Mouse (Mus musculus) gastrocnemius, adult 2 months (tissue): ENCODE measurements around the gene Crispld2. TPM values are rescaled to one million over a fixed set of nuclear protein-coding genes. Genes with fewer than 3 reads are reported as not detected.
A peak's percentile ranks its signal among the peaks of the same experiment; 100 is the strongest.

ENCODE experiments used
- DNase-seq: peaks from one replicate; pipeline ENCODE4 v3.0.0; 2022
- H3K27ac ChIP-seq: fragments of 200-600 bp; 2 replicates; pipeline ENCODE4 v1.8.1; 2022; ENCODE audit warnings: mild to moderate bottlenecking
- H3K4me3 ChIP-seq: fragments of 200-600 bp; 2 replicates; pipeline ENCODE4 v1.8.1; 2022; ENCODE audit warnings: mild to moderate bottlenecking, moderate library complexity
- CTCF ChIP-seq: fragments of 200-600 bp; IDR thresholded peaks from 2 replicates; pipeline ENCODE4 v1.8.1; 2022; ENCODE audit warnings: antibody characterized with exemption, mild to moderate bottlenecking, moderate library complexity
- intact Hi-C: fragments of 180-260 bp; cut with DNase I; formaldehyde crosslinking; loops from one replicate; pipeline ENCODE4 v1.15.1; 2025
- total RNA-seq, 2 experiments: library from RNA; stranded (reverse); gene quantifications; 2 replicates each; pipeline ENCODE4 v1.2.3; 2021

Gene Crispld2
- total RNA-seq, 2 experiments from 2014 or later: 9.5 to 19.6 TPM

DNA sequence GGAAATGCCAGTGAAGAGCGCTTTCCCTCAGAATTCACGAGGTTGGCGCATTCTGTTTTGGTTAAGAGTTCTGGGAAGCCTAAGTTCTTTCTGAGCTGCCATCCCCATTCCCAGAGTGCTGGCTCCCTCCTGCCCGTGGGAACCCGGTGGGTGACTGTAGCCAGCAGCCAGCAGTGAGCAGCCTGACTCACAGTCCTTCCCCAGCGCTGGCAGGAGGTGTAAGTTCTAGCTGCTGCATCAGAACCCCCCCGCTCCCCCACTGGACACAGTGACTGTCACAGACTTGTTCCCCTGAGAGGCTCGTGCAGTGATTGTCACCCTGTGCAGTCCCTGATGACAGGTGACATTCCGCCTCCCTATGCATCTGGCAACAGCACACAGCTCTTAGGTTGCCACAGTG, 22.1 kb upstream of the Crispld2 start:
- TF ChIP-seq CTCF: no peak
- intact Hi-C loops: no loop called here
- H3K27ac ChIP-seq: no peak overlapping the region
- no peak for DNase-seq
- H3K4me3 ChIP-seq: no peak overlapping the region

DNA sequence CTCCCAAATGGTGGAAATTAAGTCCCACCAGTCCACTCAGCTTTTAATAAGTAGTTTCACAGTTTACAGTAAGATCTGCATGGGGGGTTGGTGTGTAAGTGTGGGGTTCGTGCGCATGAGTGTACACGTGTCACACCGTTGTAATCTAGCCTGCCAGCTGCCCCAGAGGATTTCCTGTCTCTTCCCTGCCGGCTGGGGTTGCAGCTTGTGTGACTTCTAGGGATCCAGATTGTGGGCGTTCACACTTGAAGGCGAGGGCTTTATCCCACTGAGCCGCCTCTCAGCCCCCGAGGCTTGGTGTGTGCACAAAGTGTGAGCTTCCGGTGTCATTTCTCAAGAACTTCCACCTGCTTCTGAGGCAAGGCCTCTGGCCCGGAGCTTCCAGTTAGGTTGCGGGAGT, 19.7 kb upstream of the Crispld2 start:
- no peak for DNase-seq
- no peak overlapping the region for H3K27ac ChIP-seq
- intact Hi-C loops: no loop called here
- no peak overlapping the region for H3K4me3 ChIP-seq
- TF ChIP-seq CTCF: no peak

DNA sequence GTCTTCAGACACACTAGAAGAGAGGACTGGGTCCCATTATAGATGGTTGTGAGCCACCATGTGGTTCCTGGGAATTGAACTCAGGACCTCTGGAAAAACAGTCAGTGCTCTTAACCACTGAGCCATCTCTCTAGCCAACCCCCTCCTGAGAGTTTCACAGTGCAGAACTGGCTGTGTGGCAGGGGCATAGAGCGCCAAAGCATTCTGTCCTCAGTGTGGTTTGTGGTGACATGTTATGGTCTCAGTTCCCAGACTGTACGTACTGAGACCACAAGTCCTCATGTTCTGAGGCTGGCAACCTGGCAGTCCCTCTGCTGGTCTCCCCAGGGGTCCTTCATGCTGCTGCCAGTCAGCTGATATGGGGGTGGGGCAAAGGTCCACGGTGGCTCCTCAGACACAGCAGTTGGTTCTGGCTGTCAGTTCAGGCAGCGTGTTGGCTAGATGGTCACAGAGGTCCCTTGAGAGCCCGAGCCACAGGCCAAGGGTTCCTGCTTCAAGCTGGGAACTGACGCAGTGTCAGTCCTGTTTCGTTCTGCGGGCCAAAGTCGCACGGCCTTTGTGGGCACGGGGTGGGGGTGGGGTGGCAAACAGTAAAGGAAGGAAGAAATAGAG, 13.4 kb upstream of the Crispld2 start:
- DNase-seq: no peak
- Histone ChIP-seq H3K27ac (no peak overlapping the region), H3K4me3 (no peak overlapping the region)
- intact Hi-C loops: no loop called here
- no peak for TF ChIP-seq CTCF

DNA sequence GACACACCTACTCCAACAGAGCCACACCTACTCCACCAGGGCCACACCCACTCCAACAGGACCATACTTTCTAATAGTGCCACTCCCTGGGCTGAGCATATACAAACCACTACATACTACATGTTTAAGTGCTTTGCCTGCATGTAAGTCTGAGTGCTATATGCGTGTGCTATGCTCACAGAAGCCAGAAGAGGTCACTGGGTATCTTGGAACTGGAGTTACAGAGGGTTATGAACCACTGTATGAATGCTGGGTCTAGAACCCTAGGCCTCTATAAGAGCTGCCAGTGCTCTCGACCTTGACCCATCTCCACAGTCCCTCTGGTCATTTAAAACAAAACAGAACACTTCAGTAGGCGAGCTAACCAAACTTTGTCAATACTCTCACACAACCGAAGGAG, 11.0 kb upstream of the Crispld2 start:
- DNase-seq: no peak
- intact Hi-C loops: no loop called here
- H3K27ac ChIP-seq: no peak overlapping the region
- peak; percentile 38 for TF ChIP-seq CTCF
- H3K4me3 ChIP-seq: no peak overlapping the region

DNA sequence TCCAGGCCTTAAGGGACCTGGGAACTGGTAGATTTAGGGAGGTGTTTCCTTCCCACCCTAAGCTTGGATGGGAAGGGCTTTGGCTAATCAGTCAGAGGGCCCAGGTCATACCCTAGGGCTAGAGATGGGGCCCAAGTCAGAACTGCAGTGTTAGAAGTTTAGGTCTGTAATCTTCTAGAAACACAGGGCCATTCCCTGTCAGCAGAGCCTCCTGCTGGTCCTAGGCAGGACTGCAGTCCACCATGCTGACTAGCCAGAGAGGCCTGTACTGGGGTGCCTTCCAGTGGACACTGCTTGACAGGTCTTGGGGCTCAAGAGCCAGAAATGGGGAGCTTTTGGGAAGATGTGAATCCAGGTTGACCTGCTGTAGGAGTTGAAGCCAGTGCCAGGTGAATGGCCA, 8.2 kb upstream of the Crispld2 start:
- H3K27ac ChIP-seq: no peak overlapping the region
- no peak for DNase-seq
- TF ChIP-seq CTCF: peak; percentile 48
- intact Hi-C loops: no loop called here
- no peak overlapping the region for H3K4me3 ChIP-seq

DNA sequence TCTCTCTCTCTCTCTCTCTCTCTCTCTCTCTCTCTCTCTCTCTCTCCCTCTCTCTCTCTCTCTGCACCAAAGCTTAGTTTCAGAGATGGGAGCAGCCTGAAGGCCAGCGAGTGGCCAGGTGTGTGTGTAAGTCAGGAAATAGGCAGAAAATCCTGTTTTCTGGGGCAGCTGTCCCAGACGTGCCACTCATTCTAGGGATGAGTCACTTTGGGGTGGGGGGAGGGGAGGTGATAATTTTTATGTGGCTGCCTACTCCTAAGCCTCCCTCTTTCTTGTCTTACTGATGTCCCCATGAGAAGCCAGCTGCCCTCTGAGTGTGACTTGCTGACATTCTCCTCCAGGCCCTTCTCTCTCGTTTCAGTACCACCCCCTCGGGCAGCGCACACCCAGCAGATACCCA, 6.1 kb upstream of the Crispld2 start:
- no peak for DNase-seq
- Histone ChIP-seq H3K27ac (no peak overlapping the region), H3K4me3 (no peak overlapping the region)
- no peak for TF ChIP-seq CTCF
- intact Hi-C loops: no loop called here

DNA sequence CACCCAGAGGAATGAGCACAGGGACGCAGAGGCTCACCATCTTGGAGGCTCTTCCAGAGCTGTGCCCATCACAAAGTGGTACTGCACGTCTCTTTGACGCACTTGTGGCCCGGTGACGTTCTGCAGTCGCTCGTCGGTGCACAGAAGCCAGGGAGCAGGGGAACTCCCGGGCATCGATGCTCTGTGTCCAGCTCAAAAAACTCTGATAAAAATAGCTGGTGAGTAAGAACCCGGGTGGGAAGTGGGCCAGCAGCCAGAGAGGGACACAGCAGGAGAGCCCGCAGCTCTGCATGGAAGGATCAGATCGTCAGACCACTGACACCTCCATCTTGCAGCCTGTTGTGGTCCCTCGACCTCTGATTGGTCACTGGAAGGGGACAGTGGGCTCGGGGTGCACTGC, 4.2 kb upstream of the Crispld2 start:
- peak overlapping the region; percentile 21; the same call in 1 of the 2 replicates for H3K4me3 ChIP-seq
- intact Hi-C loops: no loop called here
- peak overlapping the region; percentile 28; the same call in 1 of the 2 replicates for H3K27ac ChIP-seq
- TF ChIP-seq CTCF: no peak
- DNase-seq: peak; percentile 66

DNA sequence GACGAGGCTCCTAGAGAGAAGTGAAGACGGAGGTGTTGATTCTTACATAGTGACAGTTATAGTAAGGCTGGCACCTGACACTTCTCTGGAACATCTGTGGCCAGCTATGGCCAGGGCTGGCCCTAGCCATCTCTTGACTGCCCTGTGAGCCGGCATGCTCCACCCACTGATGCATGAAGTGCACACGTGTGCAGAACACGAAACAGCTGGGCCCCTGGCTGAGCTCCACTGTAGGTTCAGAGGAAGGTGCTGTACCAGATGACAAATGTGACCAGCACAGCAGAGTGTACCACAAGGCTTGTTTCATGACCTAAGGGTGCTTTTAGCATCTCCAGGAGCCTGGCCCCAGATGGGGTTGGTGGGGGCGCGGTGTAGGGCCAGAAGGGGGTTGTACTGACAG, 1.9 kb downstream of the Crispld2 start:
- peak overlapping the region; percentile 58 for H3K27ac ChIP-seq
- no peak for DNase-seq
- peak overlapping the region; percentile 70 for H3K4me3 ChIP-seq
- TF ChIP-seq CTCF: no peak
- intact Hi-C loops: no loop called here

DNA sequence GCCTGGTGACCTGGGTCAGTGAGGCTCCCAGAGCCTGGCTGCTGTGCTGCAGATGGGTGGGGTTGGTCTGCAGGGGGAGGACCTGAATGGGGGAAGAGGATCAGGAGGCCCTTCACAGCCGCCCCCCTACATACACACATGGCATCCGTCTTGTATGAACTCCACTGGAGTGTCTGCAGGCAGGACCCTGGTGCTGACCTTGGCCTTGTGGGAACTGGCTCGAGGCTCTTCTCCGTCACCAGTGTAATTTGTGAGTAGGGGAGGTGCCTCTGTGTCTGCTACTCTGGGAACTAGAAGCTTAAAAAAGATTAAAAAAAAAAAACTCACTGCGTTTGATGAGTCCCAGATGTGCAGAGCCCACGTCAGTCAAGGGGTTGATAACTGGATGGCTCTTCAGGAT, 2.3 kb downstream of the Crispld2 start:
- intact Hi-C loops: no loop called here
- peak overlapping the region; percentile 58; the same call in 1 of the 2 replicates for H3K27ac ChIP-seq
- DNase-seq: no peak
- no peak for TF ChIP-seq CTCF
- H3K4me3 ChIP-seq: peak overlapping the region; percentile 70

DNA sequence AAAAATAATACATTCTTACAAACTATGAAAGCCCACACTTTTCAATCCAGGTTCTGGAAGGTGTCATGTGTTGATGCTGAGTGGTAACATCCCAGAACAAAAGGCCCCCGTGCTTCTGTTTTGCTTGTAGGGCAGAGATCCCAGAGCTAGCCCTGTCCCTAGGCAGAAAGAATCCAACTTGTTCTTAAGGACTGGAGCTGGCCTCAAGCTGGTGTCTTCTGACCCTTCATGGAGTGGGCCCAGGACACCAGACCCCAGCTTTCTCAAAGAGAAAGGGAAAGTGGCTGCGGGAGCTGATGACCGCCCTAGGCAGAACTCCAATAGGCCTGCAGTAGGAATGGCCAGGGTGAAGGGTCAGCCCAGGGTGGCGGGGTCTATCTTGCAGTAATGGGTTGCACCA, 5.0 kb downstream of the Crispld2 start:
- H3K27ac ChIP-seq: peak overlapping the region; percentile 54
- peak; percentile 14 for DNase-seq
- no peak overlapping the region for H3K4me3 ChIP-seq
- no peak for TF ChIP-seq CTCF
- intact Hi-C loops: loop anchor here (5.0 kb wide), 1 partner anchor 50 kb away; no protein-coding TSS in a partner anchor

DNA sequence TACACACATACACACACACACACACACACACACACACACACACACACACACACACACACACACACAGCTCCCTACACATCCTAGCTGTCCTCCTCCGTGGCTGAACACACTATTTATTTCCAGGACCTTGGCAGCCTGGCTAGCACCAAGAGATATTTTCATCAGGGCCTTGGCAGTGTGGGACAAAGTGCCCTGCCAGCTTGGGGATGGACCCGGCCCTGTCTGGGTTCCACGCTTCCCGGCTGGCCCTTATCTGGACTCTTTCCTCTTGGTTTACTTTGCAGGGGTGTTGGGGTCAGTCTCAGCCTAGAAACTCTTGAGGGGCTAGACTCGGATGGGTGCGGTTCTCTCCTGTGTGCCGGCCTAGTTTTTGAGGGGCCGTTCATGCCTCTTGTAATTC, 8.2 kb downstream of the Crispld2 start:
- intact Hi-C loops: loop anchor here (5.0 kb wide), 1 partner anchor 47 kb away; no protein-coding TSS in a partner anchor
- Histone ChIP-seq H3K27ac (peak overlapping the region; percentile 67), H3K4me3 (no peak overlapping the region)
- TF ChIP-seq CTCF: no peak
- peak; percentile 81 for DNase-seq

DNA sequence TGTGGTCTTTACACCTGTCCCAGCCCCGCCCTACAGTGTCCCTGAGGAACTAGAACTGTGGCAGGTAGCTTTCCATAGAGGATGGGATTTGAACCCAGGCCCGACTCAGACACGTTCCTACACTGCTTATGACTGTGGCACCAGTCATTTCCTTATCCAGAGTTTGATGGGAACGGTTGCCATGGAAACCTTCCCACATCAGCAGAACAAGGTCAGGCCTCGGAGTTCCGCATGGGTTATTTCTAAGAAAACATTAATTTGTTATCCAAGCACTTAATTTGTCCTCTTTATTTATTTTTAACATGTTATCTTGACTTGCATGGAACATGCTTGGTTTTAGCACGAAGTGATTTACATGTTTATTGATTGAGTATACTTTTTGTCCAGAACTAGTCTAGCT, 9.5 kb downstream of the Crispld2 start:
- intact Hi-C loops: loop anchor here (5.0 kb wide), 1 partner anchor 46 kb away; no protein-coding TSS in a partner anchor
- TF ChIP-seq CTCF: no peak

DNA sequence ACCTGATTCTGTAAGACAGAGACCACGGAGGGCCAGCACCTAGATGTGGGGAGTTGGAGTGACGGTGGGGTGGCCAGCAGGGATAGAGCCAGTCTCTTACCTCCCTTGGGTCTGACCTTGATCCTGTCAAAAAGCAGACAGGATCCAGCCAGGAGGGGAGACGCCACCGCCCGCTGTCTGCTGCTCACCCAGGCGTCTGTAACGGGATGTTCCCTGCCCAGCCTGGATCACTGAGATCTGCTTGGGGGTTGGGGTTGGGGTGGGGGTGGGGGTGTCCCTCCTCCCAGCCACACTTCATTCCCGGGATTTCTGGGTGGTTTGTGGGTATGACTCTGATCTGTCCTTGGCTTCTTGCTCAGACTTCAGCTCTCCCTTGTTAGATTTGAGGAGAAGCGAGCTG, 10.1 kb downstream of the Crispld2 start:
- TF ChIP-seq CTCF: no peak
- no peak overlapping the region for H3K4me3 ChIP-seq
- DNase-seq: no peak
- peak overlapping the region; percentile 58 for H3K27ac ChIP-seq
- intact Hi-C loops: loop anchor here (5.0 kb wide), 1 partner anchor 45 kb away; no protein-coding TSS in a partner anchor

More for the DNA sequence above, 9.5 kb downstream of the Crispld2 start:
- no peak for DNase-seq
- Histone ChIP-seq H3K27ac (peak overlapping the region; percentile 67), H3K4me3 (no peak overlapping the region)

DNA sequence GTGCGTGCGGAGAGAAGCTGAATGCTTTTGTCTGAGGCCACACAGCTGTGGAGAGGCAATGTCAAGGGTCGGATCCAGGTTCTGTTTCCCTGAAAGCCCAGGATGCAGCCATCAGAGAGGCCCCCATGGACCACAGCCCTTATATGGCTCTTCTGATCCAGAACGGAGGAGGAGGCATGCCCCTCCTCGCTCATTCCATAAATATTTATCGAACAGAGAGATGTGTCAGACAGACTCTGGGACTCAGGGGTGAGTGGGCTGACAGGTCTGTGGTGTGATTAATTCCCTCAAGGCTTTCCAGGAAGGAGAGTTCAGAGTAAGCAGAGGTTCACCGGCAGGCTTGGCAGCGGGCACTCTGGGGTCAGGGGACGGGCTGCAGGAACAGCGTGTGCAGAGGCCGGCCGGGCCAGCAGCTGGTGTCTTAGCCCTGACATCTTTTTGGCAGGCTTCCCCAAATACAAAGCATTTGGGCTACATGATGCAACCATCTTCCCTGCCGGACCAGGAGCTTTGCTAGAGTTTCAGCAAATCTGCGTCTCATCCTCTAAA, 12.0 kb downstream of the Crispld2 start:
- Histone ChIP-seq H3K4me3 (no peak overlapping the region), H3K27ac (peak overlapping the region; percentile 35)
- peak; percentile 18; the same call in 1 of the 2 replicates for TF ChIP-seq CTCF
- intact Hi-C loops: loop anchor here (2.0 to 5.0 kb wide), 2 partner anchors 43 to 59 kb away; no protein-coding TSS in a partner anchor
- peak; percentile 91 for DNase-seq
